Mouse (Mus musculus): Measurements from ENCODE around the gene Capn1. TPM values are rescaled to one million over a fixed set of nuclear protein-coding genes. Genes with fewer than 3 reads are reported as not detected.

The Capn1 gene
- polyA plus RNA-seq, 1 experiment from 2014 or later = 12.4 TPM

DNA sequence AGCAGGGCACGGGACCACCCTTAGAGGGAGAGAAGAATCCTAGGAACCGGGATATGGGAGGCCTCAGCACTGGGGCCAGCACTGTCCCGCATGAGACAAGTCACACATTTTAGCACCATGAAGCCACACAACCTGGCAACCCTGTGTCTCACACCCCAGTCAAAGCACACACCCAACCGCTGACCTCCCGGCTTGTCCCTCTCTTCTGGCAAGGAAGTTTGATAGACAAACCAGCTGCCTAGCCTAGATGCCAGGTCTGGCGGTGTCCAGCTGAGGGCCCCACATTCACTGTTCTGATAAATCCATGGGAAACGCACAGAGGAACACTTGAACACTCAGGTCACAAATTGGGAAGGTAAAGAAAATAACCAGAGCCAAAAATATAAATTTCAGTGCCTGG lies 73.1 kb downstream of the Capn1 start:
- no peak overlapping the region for H3K9ac ChIP-seq (ENCODE audit: low read depth, low read length)
- H3K4me1 ChIP-seq (ENCODE audit: control insufficient read depth, insufficient read depth, low read length) = peaks cover 39% of the 10 kb centered on the region

DNA sequence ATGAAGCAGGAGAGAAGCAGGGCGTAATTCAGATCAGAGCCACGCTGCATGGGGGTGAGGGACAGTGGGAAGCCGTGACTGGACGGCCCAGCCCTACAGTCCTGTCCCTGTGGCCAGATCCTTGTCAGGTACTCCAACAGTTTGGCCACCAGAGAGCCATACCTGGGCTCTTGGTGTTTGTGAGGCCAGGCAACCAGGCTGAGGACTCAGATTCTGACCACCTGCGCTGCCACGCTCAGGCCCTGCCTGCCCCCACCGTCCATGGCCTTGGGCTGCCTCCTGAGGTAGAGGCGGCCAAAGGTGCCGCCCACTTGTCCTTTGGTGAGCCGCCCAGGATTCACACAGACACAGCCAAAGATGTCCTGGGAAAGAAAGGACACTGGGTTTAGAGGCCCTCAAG lies 75.0 kb downstream of the Capn1 start:
- WGBS = 81% methylated on average over 10 of the region's 10 CpGs
- peaks cover 35% of the 10 kb centered on the region for H3K4me1 ChIP-seq (ENCODE audit: control insufficient read depth, insufficient read depth, low read length)

More for the DNA sequence above, 73.1 kb downstream of the Capn1 start:
- no peak for ATAC-seq
- Histone ChIP-seq H3K4me2 (ENCODE audit: low read depth, low read length) (no peak overlapping the region), H3K27ac (ENCODE audit: low read length) (no peak overlapping the region), H3K27me3 (replicated peaks; ENCODE audit: control insufficient read depth, insufficient read depth, low read length) (no peaks in the 10 kb centered on the region), H3K4me3 (ENCODE audit: low read length) (no peak overlapping the region), H3K9me3 (ENCODE audit: control insufficient read depth, low read length) (no peaks in the 10 kb centered on the region), H3K36me3 (ENCODE audit: control insufficient read depth, insufficient read depth, low read length) (peaks cover 3% of the 10 kb centered on the region)
- WGBS = 91% methylated on average over 7 of the region's 7 CpGs

DNA sequence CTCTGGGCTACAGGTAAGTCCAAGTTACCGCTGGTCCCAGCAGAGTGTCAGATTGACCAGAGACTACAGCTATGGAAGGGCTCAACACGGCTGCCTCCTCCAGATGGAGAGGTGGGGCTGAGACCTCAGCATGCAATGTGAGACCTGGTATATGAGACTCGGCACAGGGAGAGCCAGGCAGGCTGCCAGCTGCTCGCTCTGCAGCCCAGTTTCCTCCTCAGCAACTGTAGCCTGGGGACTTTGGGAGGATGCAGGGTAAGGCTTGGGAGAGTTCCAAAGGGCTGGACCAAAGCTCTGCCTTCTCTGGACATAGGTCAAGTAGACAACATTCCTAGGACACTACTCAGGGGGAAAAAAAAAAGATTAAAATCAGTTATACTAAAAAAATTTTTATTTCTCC lies 75.5 kb downstream of the Capn1 start:
- no peaks in the 10 kb centered on the region for H3K27me3 ChIP-seq (replicated peaks; ENCODE audit: control insufficient read depth, insufficient read depth, low read length)
- no peak overlapping the region for H3K4me3 ChIP-seq (ENCODE audit: low read length)
- no peak for ATAC-seq
- no peak overlapping the region for H3K4me2 ChIP-seq (ENCODE audit: low read depth, low read length)
- H3K36me3 ChIP-seq (ENCODE audit: control insufficient read depth, insufficient read depth, low read length) = no peaks in the 10 kb centered on the region; the same call in none of the 2 replicates
- no peak overlapping the region for H3K9ac ChIP-seq (ENCODE audit: low read depth, low read length)
- H3K4me1 ChIP-seq (ENCODE audit: control insufficient read depth, insufficient read depth, low read length) = peaks cover 35% of the 10 kb centered on the region
- H3K27ac ChIP-seq (ENCODE audit: low read length) = peak overlapping the region; percentile 68
- WGBS = 56% methylated on average over 4 of the region's 4 CpGs
- no peaks in the 10 kb centered on the region for H3K9me3 ChIP-seq (ENCODE audit: control insufficient read depth, low read length)

More for the DNA sequence above, 75.0 kb downstream of the Capn1 start:
- H3K4me3 ChIP-seq (ENCODE audit: low read length) = no peak overlapping the region
- no peaks in the 10 kb centered on the region for H3K9me3 ChIP-seq (ENCODE audit: control insufficient read depth, low read length)
- H3K36me3 ChIP-seq (ENCODE audit: control insufficient read depth, insufficient read depth, low read length) = peaks cover 3% of the 10 kb centered on the region
- H3K27ac ChIP-seq (ENCODE audit: low read length) = peak overlapping the region; percentile 46
- no peaks in the 10 kb centered on the region for H3K27me3 ChIP-seq (replicated peaks; ENCODE audit: control insufficient read depth, insufficient read depth, low read length)
- no peak for ATAC-seq
- H3K4me2 ChIP-seq (ENCODE audit: low read depth, low read length) = no peak overlapping the region
- peak overlapping the region; percentile 31 for H3K9ac ChIP-seq (ENCODE audit: low read depth, low read length)

DNA sequence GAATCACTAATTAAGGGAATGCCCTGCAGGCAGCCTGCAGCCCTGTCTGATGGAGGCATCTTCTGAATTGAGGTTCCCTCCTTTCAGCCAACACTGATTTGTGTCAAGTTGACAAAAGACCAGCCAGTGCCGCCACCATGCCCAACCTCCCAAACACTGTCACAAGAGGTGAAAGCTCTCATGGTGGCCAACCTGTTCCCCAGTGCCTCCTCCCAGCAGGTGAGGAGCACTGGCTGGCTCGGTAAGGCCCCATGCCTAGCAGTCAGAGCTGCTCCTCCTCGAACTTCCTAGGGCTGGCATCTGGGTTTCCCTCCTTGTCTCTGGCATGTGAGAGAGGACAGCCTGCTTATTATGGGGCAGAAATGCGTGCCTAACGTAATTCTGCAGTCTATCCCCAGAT lies 76.0 kb downstream of the Capn1 start:
- ATAC-seq = no peak

More for the DNA sequence above, 76.0 kb downstream of the Capn1 start:
- H3K36me3 ChIP-seq (ENCODE audit: control insufficient read depth, insufficient read depth, low read length) = no peaks in the 10 kb centered on the region; the same call in none of the 2 replicates
- no peak overlapping the region for H3K4me2 ChIP-seq (ENCODE audit: low read depth, low read length)
- no peaks in the 10 kb centered on the region for H3K27me3 ChIP-seq (replicated peaks; ENCODE audit: control insufficient read depth, insufficient read depth, low read length)
- no peak overlapping the region for H3K9ac ChIP-seq (ENCODE audit: low read depth, low read length)
- H3K27ac ChIP-seq (ENCODE audit: low read length) = peak overlapping the region; percentile 68
- no peaks in the 10 kb centered on the region for H3K9me3 ChIP-seq (ENCODE audit: control insufficient read depth, low read length)
- 86% methylated on average over 5 of the region's 5 CpGs for WGBS
- no peak overlapping the region for H3K4me3 ChIP-seq (ENCODE audit: low read length)
- H3K4me1 ChIP-seq (ENCODE audit: control insufficient read depth, insufficient read depth, low read length) = peaks cover 36% of the 10 kb centered on the region

Small RNA genes lying within 50 kb of the gene (microRNA-seq; reads per million reads assigned to microRNA genes)
- gene Mir6988 = 0.68 reads per million

Other genes with a start within 250 kb of the Capn1 start
- 58.9 and 64.3 TPM in 2 replicates for gene Scyl1, start 244.5 kb downstream of the Capn1 start, polyA plus RNA-seq (2015; fragmentation: Nextera tagmentation; extraction: Ambion mirVana)
- 31.1 and 31.7 TPM in 2 replicates for gene Frmd8, start 140.6 kb downstream of the Capn1 start, polyA plus RNA-seq (2015; fragmentation: Nextera tagmentation; extraction: Ambion mirVana)
- 3.4 and 4.1 TPM in 2 replicates for gene Slc25a45, start 138.1 kb downstream of the Capn1 start, polyA plus RNA-seq (2015; fragmentation: Nextera tagmentation; extraction: Ambion mirVana)
- 1.5 and 1.7 TPM in 2 replicates for gene Tigd3, start 121.7 kb downstream of the Capn1 start, polyA plus RNA-seq (2015; fragmentation: Nextera tagmentation; extraction: Ambion mirVana)
- 109 and 119 TPM in 2 replicates for gene Dpf2, start 102.9 kb downstream of the Capn1 start, polyA plus RNA-seq (2015; fragmentation: Nextera tagmentation; extraction: Ambion mirVana)
- gene Cdc42ep2, start 91.1 kb downstream of the Capn1 start, polyA plus RNA-seq (2015; fragmentation: Nextera tagmentation; extraction: Ambion mirVana) = 14.7 and 15.1 TPM in 2 replicates
- gene Pola2, start 51.7 kb downstream of the Capn1 start, polyA plus RNA-seq (2015; fragmentation: Nextera tagmentation; extraction: Ambion mirVana) = 58.4 and 61.7 TPM in 2 replicates
- gene Slc22a20, start 29.8 kb downstream of the Capn1 start, polyA plus RNA-seq (2015; fragmentation: Nextera tagmentation; extraction: Ambion mirVana) = not detected in 2 replicates
- 29.1 and 36.4 TPM in 2 replicates for gene Syvn1, start 30.7 kb upstream of the Capn1 start, polyA plus RNA-seq (2015; fragmentation: Nextera tagmentation; extraction: Ambion mirVana)
- gene Mrpl49, start 41.9 kb upstream of the Capn1 start, polyA plus RNA-seq (2015; fragmentation: Nextera tagmentation; extraction: Ambion mirVana) = 71.4 and 79.5 TPM in 2 replicates
- 868 and 882 TPM in 2 replicates for gene Fau, start 41.9 kb upstream of the Capn1 start, polyA plus RNA-seq (2015; fragmentation: Nextera tagmentation; extraction: Ambion mirVana)
- gene Znhit2, start 45.3 kb upstream of the Capn1 start, polyA plus RNA-seq (2015; fragmentation: Nextera tagmentation; extraction: Ambion mirVana) = 27.6 and 29.9 TPM in 2 replicates
- gene Tm7sf2, start 52.5 kb upstream of the Capn1 start, polyA plus RNA-seq (2015; fragmentation: Nextera tagmentation; extraction: Ambion mirVana) = 37.3 and 39.0 TPM in 2 replicates
- 66.7 and 68.2 TPM in 2 replicates for gene Vps51, start 61.3 kb upstream of the Capn1 start, polyA plus RNA-seq (2015; fragmentation: Nextera tagmentation; extraction: Ambion mirVana)
- gene Tmem262, start 64.1 kb upstream of the Capn1 start, polyA plus RNA-seq (2015; fragmentation: Nextera tagmentation; extraction: Ambion mirVana) = not detected in 2 replicates
- 1.2 and 1.7 TPM in 2 replicates for gene Gm28374, start 66.4 kb upstream of the Capn1 start, polyA plus RNA-seq (2015; fragmentation: Nextera tagmentation; extraction: Ambion mirVana)
- gene Zfpl1, start 69.1 kb upstream of the Capn1 start, polyA plus RNA-seq (2015; fragmentation: Nextera tagmentation; extraction: Ambion mirVana) = 66.1 and 68.0 TPM in 2 replicates
- gene Cdca5, start 69.1 kb upstream of the Capn1 start, polyA plus RNA-seq (2015; fragmentation: Nextera tagmentation; extraction: Ambion mirVana) = 27.7 and 31.4 TPM in 2 replicates
- 0.28 and 0.29 TPM in 2 replicates for gene AC131692.1, start 78.5 kb upstream of the Capn1 start, polyA plus RNA-seq (2015; fragmentation: Nextera tagmentation; extraction: Ambion mirVana)
- 71.9 and 102 TPM in 2 replicates for gene Naaladl1, start 89.9 kb upstream of the Capn1 start, polyA plus RNA-seq (2015; fragmentation: Nextera tagmentation; extraction: Ambion mirVana)
- 33.4 and 35.7 TPM in 2 replicates for gene Sac3d1, start 102.8 kb upstream of the Capn1 start, polyA plus RNA-seq (2015; fragmentation: Nextera tagmentation; extraction: Ambion mirVana)
- gene Snx15, start 112.4 kb upstream of the Capn1 start, polyA plus RNA-seq (2015; fragmentation: Nextera tagmentation; extraction: Ambion mirVana) = 36.8 and 37.0 TPM in 2 replicates
- 1.1 and 1.8 TPM in 2 replicates for gene Batf2, start 125.1 kb upstream of the Capn1 start, polyA plus RNA-seq (2015; fragmentation: Nextera tagmentation; extraction: Ambion mirVana)
- gene Arl2, start 125.7 kb upstream of the Capn1 start, polyA plus RNA-seq (2015; fragmentation: Nextera tagmentation; extraction: Ambion mirVana) = 102 and 103 TPM in 2 replicates
- not detected in 2 replicates for gene Majin, start 168.5 kb upstream of the Capn1 start, polyA plus RNA-seq (2015; fragmentation: Nextera tagmentation; extraction: Ambion mirVana)
- 0.23 and 0.65 TPM in 2 replicates for gene Gpha2, start 210.5 kb upstream of the Capn1 start, polyA plus RNA-seq (2015; fragmentation: Nextera tagmentation; extraction: Ambion mirVana)
- gene Ppp2r5b, start 220.0 kb upstream of the Capn1 start, polyA plus RNA-seq (2015; fragmentation: Nextera tagmentation; extraction: Ambion mirVana) = 21.0 and 23.5 TPM in 2 replicates
- gene Atg2a, start 225.8 kb upstream of the Capn1 start, polyA plus RNA-seq (2015; fragmentation: Nextera tagmentation; extraction: Ambion mirVana) = 7.4 and 8.4 TPM in 2 replicates